Mouse (Mus musculus): ENCODE results near the gene Prune2. TPM values are rescaled to one million over a fixed set of nuclear protein-coding genes. Genes with fewer than 3 reads are reported as not detected.

The Prune2 gene
- polyA plus RNA-seq, 1 experiment from 2014 or later: 7.7 TPM

DNA sequence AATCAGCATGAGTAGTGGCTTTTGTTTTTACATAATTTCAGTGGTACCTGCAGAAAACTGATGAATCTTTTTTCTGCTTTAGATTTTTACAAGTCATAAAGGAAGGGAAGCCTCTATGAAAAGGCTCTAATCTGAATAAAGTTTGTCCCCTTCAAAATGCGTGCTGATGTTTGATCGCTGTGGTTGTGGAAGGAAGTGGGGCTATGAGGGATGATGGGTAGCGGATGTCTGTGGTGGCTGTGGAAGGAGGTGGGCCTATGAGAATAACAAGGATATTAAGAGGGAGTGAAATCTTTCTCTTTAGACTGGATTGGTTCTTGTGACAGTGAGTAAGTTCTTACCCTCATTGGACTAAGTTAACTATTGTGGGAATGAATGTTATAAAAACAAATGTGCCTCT lies 23.0 kb downstream of the Prune2 start:
- 95% methylated on average over 3 of the region's 3 CpGs for WGBS
- H3K27ac ChIP-seq (replicated peaks; ENCODE audit: low read depth, low read length): no peak overlapping the region
- no peaks in the 10 kb centered on the region for H3K4me1 ChIP-seq (ENCODE audit: control insufficient read depth, insufficient read depth, low read length)
- no peaks in the 10 kb centered on the region for H3K27me3 ChIP-seq (ENCODE audit: control insufficient read depth, insufficient read depth, low read length)
- no peak overlapping the region for H3K4me3 ChIP-seq (replicated peaks; ENCODE audit: low read depth, low read length)
- H3K4me2 ChIP-seq (ENCODE audit: low read length): no peak overlapping the region
- H3K9ac ChIP-seq (replicated peaks; ENCODE audit: low read length): no peak overlapping the region
- H3K9me3 ChIP-seq (ENCODE audit: control insufficient read depth, low read length): no peaks in the 10 kb centered on the region
- H3K36me3 ChIP-seq (ENCODE audit: control insufficient read depth, insufficient read depth, low read length): no peaks in the 10 kb centered on the region
- no peak for DNase-seq
- no peak for ATAC-seq (ENCODE audit: low FRiP score, low TSS enrichment)

- Histone ChIP-seq H3K27ac (replicated peaks; ENCODE audit: low read depth, low read length) (no peak overlapping the region), H3K36me3 (ENCODE audit: control insufficient read depth, insufficient read depth, low read length) (no peaks in the 10 kb centered on the region), H3K27me3 (ENCODE audit: control insufficient read depth, insufficient read depth, low read length) (no peaks in the 10 kb centered on the region), H3K9me3 (ENCODE audit: control insufficient read depth, low read length) (no peaks in the 10 kb centered on the region), H3K4me3 (replicated peaks; ENCODE audit: low read depth, low read length) (no peak overlapping the region), H3K4me1 (ENCODE audit: control insufficient read depth, insufficient read depth, low read length) (no peaks in the 10 kb centered on the region), H3K4me2 (ENCODE audit: low read length) (no peak overlapping the region), H3K9ac (replicated peaks; ENCODE audit: low read length) (no peak overlapping the region)
- WGBS: 92% methylated on average over 4 of the region's 4 CpGs
- no peak for DNase-seq
- ATAC-seq (ENCODE audit: low FRiP score, low TSS enrichment): no peak
These were observed 25.8 kb downstream of the Prune2 start for GRCm38 (mm10) chr19:16981743-16982142.

DNA sequence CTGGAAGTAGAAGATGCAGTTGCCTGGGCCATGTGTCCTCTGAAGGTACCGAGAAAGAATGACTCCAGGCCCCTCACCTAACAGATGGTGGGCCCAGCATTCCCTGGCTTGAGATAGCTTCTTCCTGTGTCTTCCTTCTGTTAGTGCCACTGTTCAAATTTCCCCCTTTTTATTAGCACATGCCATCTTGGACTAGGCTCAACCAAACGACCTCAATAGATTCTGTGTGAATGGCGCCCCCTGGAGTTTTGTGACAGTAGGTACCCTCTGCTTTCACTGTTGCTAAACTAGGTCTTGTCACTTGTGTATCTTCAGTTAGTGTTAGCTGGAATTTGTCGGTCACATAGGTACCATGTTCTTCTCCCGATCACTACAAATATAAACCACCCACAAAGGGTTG lies 29.0 kb downstream of the Prune2 start:
- WGBS: 51% methylated on average over 5 of the region's 5 CpGs
- DNase-seq (peak; percentile 47), ATAC-seq (ENCODE audit: low FRiP score, low TSS enrichment) (no peak)
- no peak overlapping the region for H3K9ac ChIP-seq (replicated peaks; ENCODE audit: low read length)
- no peaks in the 10 kb centered on the region for H3K36me3 ChIP-seq (ENCODE audit: control insufficient read depth, insufficient read depth, low read length)
- no peaks in the 10 kb centered on the region for H3K27me3 ChIP-seq (ENCODE audit: control insufficient read depth, insufficient read depth, low read length)
- no peaks in the 10 kb centered on the region for H3K9me3 ChIP-seq (ENCODE audit: control insufficient read depth, low read length)
- no peak overlapping the region for H3K27ac ChIP-seq (replicated peaks; ENCODE audit: low read depth, low read length)
- no peaks in the 10 kb centered on the region for H3K4me1 ChIP-seq (ENCODE audit: control insufficient read depth, insufficient read depth, low read length)
- H3K4me3 ChIP-seq (replicated peaks; ENCODE audit: low read depth, low read length): no peak overlapping the region
- no peak overlapping the region for H3K4me2 ChIP-seq (ENCODE audit: low read length)

DNA sequence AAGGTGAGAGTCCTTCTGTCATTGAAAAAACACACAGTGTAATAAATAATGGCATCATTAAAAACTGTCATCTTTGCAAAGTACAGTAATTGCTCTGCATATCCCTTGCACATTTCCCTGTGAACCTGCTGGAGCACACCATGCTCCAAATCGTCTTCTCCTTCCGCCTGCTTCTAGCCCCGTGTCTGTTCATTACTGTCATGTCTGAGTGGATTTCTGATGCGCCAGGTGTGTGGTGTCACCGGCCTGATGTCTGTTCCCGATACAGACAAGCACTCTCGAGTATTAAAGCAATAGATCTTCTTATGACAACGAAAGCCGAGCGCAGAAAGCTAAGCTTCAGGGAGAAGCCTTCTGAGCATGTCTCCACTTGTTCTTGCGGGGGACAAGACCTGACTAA lies 32.1 kb downstream of the Prune2 start:
- Histone ChIP-seq H3K36me3 (ENCODE audit: control insufficient read depth, insufficient read depth, low read length) (no peaks in the 10 kb centered on the region), H3K4me2 (ENCODE audit: low read length) (no peak overlapping the region), H3K9me3 (ENCODE audit: control insufficient read depth, low read length) (no peaks in the 10 kb centered on the region), H3K9ac (replicated peaks; ENCODE audit: low read length) (no peak overlapping the region), H3K4me3 (replicated peaks; ENCODE audit: low read depth, low read length) (no peak overlapping the region), H3K4me1 (ENCODE audit: control insufficient read depth, insufficient read depth, low read length) (no peaks in the 10 kb centered on the region), H3K27me3 (ENCODE audit: control insufficient read depth, insufficient read depth, low read length) (no peaks in the 10 kb centered on the region), H3K27ac (replicated peaks; ENCODE audit: low read depth, low read length) (no peak overlapping the region)
- WGBS: 78% methylated on average over 11 of the region's 11 CpGs
- no peak for ATAC-seq (ENCODE audit: low FRiP score, low TSS enrichment)
- DNase-seq: no peak

DNA sequence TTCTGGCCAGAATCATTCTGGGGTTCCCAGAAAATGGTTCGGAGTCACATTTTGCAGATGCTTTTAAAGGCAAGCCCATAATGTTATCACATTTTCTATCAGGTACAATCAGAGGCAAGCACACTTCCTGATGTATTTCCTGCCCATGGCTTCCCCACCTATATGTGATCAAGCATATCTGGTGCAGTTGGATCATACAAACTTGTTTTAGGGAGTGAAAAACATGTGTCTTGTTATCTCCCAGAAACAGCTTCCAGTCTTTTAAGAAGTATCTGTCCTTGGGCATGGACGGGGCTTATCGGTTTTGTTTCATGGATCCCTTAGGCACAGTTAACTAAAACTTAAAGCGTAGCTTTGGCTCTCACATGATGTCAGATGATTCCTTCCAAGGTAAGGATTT lies 36.2 kb downstream of the Prune2 start:
- ATAC-seq (ENCODE audit: low FRiP score, low TSS enrichment) (no peak), DNase-seq (no peak)
- Histone ChIP-seq H3K27ac (replicated peaks; ENCODE audit: low read depth, low read length) (no peak overlapping the region), H3K4me1 (ENCODE audit: control insufficient read depth, insufficient read depth, low read length) (no peaks in the 10 kb centered on the region), H3K4me2 (ENCODE audit: low read length) (no peak overlapping the region), H3K36me3 (ENCODE audit: control insufficient read depth, insufficient read depth, low read length) (no peaks in the 10 kb centered on the region), H3K27me3 (ENCODE audit: control insufficient read depth, insufficient read depth, low read length) (no peaks in the 10 kb centered on the region), H3K4me3 (replicated peaks; ENCODE audit: low read depth, low read length) (no peak overlapping the region), H3K9me3 (ENCODE audit: control insufficient read depth, low read length) (no peaks in the 10 kb centered on the region), H3K9ac (replicated peaks; ENCODE audit: low read length) (no peak overlapping the region)
- WGBS: 92% methylated on average over 4 of the region's 4 CpGs

GRCm38 (mm10) chr19:16994260-16994659 lies 38.3 kb downstream of the Prune2 start:
- H3K4me3 ChIP-seq (replicated peaks; ENCODE audit: low read depth, low read length): no peak overlapping the region
- no peaks in the 10 kb centered on the region for H3K9me3 ChIP-seq (ENCODE audit: control insufficient read depth, low read length)
- H3K4me2 ChIP-seq (ENCODE audit: low read length): no peak overlapping the region
- ATAC-seq (ENCODE audit: low FRiP score, low TSS enrichment): no peak
- DNase-seq: no peak
- no peak overlapping the region for H3K27ac ChIP-seq (replicated peaks; ENCODE audit: low read depth, low read length)
- no peaks in the 10 kb centered on the region for H3K4me1 ChIP-seq (ENCODE audit: control insufficient read depth, insufficient read depth, low read length)
- H3K9ac ChIP-seq (replicated peaks; ENCODE audit: low read length): no peak overlapping the region
- H3K36me3 ChIP-seq (ENCODE audit: control insufficient read depth, insufficient read depth, low read length): no peaks in the 10 kb centered on the region
- no peaks in the 10 kb centered on the region for H3K27me3 ChIP-seq (ENCODE audit: control insufficient read depth, insufficient read depth, low read length)
- WGBS: 77% methylated on average over 8 of the region's 8 CpGs

DNA sequence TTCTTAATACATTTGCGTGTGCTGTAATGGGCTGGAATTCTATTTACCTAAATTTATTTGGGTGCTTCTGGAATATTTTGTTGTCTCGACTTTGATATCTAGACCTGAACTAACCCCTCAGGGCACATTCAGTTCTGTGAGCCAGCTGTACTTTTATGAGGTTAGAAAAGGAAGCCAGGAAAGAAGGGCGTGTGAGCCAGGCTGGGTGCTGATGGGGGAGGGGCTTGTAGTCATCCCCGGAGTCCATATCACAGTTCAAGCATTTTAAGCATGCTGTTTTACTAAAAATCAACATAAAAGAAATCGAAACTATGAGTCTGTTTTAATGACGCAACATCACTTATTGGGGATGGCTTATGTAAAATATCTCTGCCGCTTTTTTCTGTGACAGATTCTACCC lies 42.0 kb downstream of the Prune2 start:
- ATAC-seq (ENCODE audit: low FRiP score, low TSS enrichment) (no peak), DNase-seq (no peak)
- no peak overlapping the region for H3K4me2 ChIP-seq (ENCODE audit: low read length)
- H3K4me3 ChIP-seq (replicated peaks; ENCODE audit: low read depth, low read length): no peak overlapping the region
- no peaks in the 10 kb centered on the region for H3K27me3 ChIP-seq (ENCODE audit: control insufficient read depth, insufficient read depth, low read length)
- H3K36me3 ChIP-seq (ENCODE audit: control insufficient read depth, insufficient read depth, low read length): no peaks in the 10 kb centered on the region
- 87% methylated on average over 7 of the region's 7 CpGs for WGBS
- H3K27ac ChIP-seq (replicated peaks; ENCODE audit: low read depth, low read length): no peak overlapping the region
- no peaks in the 10 kb centered on the region for H3K4me1 ChIP-seq (ENCODE audit: control insufficient read depth, insufficient read depth, low read length)
- no peak overlapping the region for H3K9ac ChIP-seq (replicated peaks; ENCODE audit: low read length)
- no peaks in the 10 kb centered on the region for H3K9me3 ChIP-seq (ENCODE audit: control insufficient read depth, low read length)

DNA sequence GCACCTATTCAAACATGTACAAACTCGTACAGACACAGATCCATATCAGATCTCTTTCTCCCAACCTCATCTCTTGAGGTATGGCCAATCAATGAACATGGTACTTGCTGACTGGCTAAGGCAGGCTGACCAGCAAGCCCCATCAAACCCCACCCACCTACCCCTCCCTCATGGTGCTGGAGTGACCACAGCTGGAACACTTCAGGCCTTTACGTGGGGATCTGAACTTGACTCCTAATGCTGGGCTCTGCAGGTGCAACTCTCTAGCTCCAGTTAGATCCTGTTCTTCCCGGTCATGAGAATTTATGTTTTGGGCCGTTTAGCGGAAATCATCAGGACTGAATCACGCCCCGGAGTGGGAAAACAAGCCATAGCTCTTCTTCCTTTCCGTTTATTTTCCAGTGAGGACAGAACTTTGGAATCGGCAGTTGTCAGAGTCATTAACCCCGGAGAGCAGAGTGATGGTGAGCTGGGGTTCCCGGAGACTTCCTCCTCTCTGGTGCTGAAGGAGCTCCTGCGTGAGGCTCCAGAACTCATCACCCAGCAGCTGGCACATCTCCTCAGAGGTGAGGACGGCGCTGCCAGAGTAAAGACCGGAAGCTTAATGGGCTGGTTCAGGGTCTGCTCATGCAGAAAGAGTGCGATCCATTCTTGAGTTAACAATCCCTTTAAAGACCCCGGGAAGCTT lies 50.4 kb downstream of the Prune2 start:
- Histone ChIP-seq H3K27me3 (ENCODE audit: control insufficient read depth, insufficient read depth, low read length) (0 out of 2 replicates have a peak, but pooled peaks cover 2% of the 10 kb centered on the region), H3K9me3 (ENCODE audit: control insufficient read depth, low read length) (no peaks in the 10 kb centered on the region), H3K27ac (replicated peaks; ENCODE audit: low read depth, low read length) (no peak overlapping the region), H3K9ac (replicated peaks; ENCODE audit: low read length) (no peak overlapping the region), H3K36me3 (ENCODE audit: control insufficient read depth, insufficient read depth, low read length) (no peaks in the 10 kb centered on the region), H3K4me2 (ENCODE audit: low read length) (no peak overlapping the region), H3K4me1 (ENCODE audit: control insufficient read depth, insufficient read depth, low read length) (no peaks in the 10 kb centered on the region), H3K4me3 (replicated peaks; ENCODE audit: low read depth, low read length) (no peak overlapping the region)
- DNase-seq (no peak), ATAC-seq (ENCODE audit: low FRiP score, low TSS enrichment) (no peak)
- WGBS: 81% methylated on average over 17 of the region's 17 CpGs

GRCm38 (mm10) chr19:17011261-17011995 lies 55.5 kb downstream of the Prune2 start:
- WGBS: 63% methylated on average over 6 of the region's 6 CpGs
- no peaks in the 10 kb centered on the region for H3K36me3 ChIP-seq (ENCODE audit: control insufficient read depth, insufficient read depth, low read length)
- no peaks in the 10 kb centered on the region for H3K27me3 ChIP-seq (ENCODE audit: control insufficient read depth, insufficient read depth, low read length)
- no peaks in the 10 kb centered on the region for H3K4me1 ChIP-seq (ENCODE audit: control insufficient read depth, insufficient read depth, low read length)
- ATAC-seq (ENCODE audit: low FRiP score, low TSS enrichment) (peak; percentile 60; the same call in 1 of the 2 replicates), DNase-seq (peak; percentile 45)
- H3K9me3 ChIP-seq (ENCODE audit: control insufficient read depth, low read length): no peaks in the 10 kb centered on the region
- no peak overlapping the region for H3K4me3 ChIP-seq (replicated peaks; ENCODE audit: low read depth, low read length)
- H3K4me2 ChIP-seq (ENCODE audit: low read length): no peak overlapping the region
- H3K27ac ChIP-seq (replicated peaks; ENCODE audit: low read depth, low read length): no peak overlapping the region
- no peak overlapping the region for H3K9ac ChIP-seq (replicated peaks; ENCODE audit: low read length)

All from midbrain, embryonic 14.5 days (tissue).